Mouse (Mus musculus) midbrain, embryonic 15.5 days (tissue): Measurements from ENCODE around the gene Polr1b. TPM values are rescaled to one million over a fixed set of nuclear protein-coding genes. Genes with fewer than 3 reads are reported as not detected.

Source experiments
- ATAC-seq: fragments of 200-750 bp; cut with Nextera tagmentation; replicated peaks from 2 replicates; pipeline ENCODE4 v1.8.0; 2017; ENCODE audit warnings: moderate TSS enrichment
- H3K27ac ChIP-seq: fragments of 300-500 bp; sonication (generic); 2 replicates; pipeline ENCODE4 v1.5.1; 2015; ENCODE audit warnings: mild to moderate bottlenecking, inconsistent platforms
- H3K27me3 ChIP-seq: fragments of 300-500 bp; sonication (generic); replicated peaks from 2 replicates; pipeline ENCODE4 v1.6.1; 2015; ENCODE audit warnings: inconsistent platforms
- H3K36me3 ChIP-seq: fragments of 300-500 bp; sonication (generic); replicated peaks from 2 replicates; pipeline ENCODE4 v1.6.1; 2015; ENCODE audit warnings: inconsistent platforms
- H3K4me1 ChIP-seq: fragments of 300-500 bp; sonication (generic); 2 replicates; pipeline ENCODE4 v1.6.1; 2015; ENCODE audit warnings: inconsistent platforms
- H3K4me2 ChIP-seq: fragments of 300-500 bp; sonication (generic); 2 replicates; pipeline ENCODE4 v1.6.1; 2015; ENCODE audit warnings: inconsistent platforms, mild to moderate bottlenecking, moderate library complexity
- H3K4me3 ChIP-seq: fragments of 300-500 bp; sonication (generic); 2 replicates; pipeline ENCODE4 v1.5.1; 2015; ENCODE audit warnings: mild to moderate bottlenecking, inconsistent platforms
- H3K9ac ChIP-seq: fragments of 300-500 bp; sonication (generic); 2 replicates; pipeline ENCODE4 v1.6.1; 2015; ENCODE audit warnings: mild to moderate bottlenecking, inconsistent platforms
- H3K9me3 ChIP-seq: fragments of 300-500 bp; sonication (generic); 2 replicates; pipeline ENCODE4 v1.6.1; 2016; ENCODE audit warnings: inconsistent platforms
- WGBS: fragments of 180-500 bp; shearing (Covaris S2); methylation state at CpG from one replicate; pipeline ENCODE4 v1.1.7; 2015; ENCODE audit warnings: mixed read lengths; 5-methylcytosine and 5-hydroxymethylcytosine counted together
- polyA plus RNA-seq: library from polyadenylated mRNA; unstranded; fragments of >200 nt; fragmentation: Nextera tagmentation; extraction: Ambion mirVana; gene quantifications from 2 replicates; pipeline ENCODE4 v1.2.1, GENCODE M21; 2015

Gene Polr1b
- polyA plus RNA-seq, 1 experiment from 2014 or later = 17.5 TPM

- Histone ChIP-seq H3K9me3 (no peaks in the 10 kb centered on the region), H3K9ac (no peak overlapping the region), H3K4me3 (no peak overlapping the region), H3K4me2 (peak overlapping the region; percentile 27), H3K27me3 (no peaks in the 10 kb centered on the region), H3K36me3 (no peaks in the 10 kb centered on the region), H3K4me1 (peaks cover 3% of the 10 kb centered on the region; the same call in 1 of the 2 replicates), H3K27ac (no peak overlapping the region)
- 47% methylated on average over 10 of the region's 10 CpGs for WGBS
- ATAC-seq = no peak
These were observed 72.6 kb downstream of the Polr1b start for GRCm38 (mm10) chr2:129173386-129173785.

- Histone ChIP-seq H3K4me3 (no peak overlapping the region), H3K27ac (no peak overlapping the region), H3K9me3 (no peaks in the 10 kb centered on the region), H3K36me3 (no peaks in the 10 kb centered on the region), H3K4me1 (peaks cover 3% of the 10 kb centered on the region; the same call in 1 of the 2 replicates), H3K27me3 (no peaks in the 10 kb centered on the region), H3K9ac (no peak overlapping the region), H3K4me2 (no peak overlapping the region)
- WGBS = 45% methylated on average over 7 of the region's 7 CpGs
- ATAC-seq = no peak
These were observed 73.7 kb downstream of the Polr1b start for GRCm38 (mm10) chr2:129174474-129174873.

- ATAC-seq = no peak
- H3K4me2 ChIP-seq = no peak overlapping the region
- H3K9me3 ChIP-seq = no peaks in the 10 kb centered on the region
- no peak overlapping the region for H3K4me3 ChIP-seq
- no peaks in the 10 kb centered on the region for H3K27me3 ChIP-seq
- no peaks in the 10 kb centered on the region for H3K36me3 ChIP-seq
- H3K9ac ChIP-seq = no peak overlapping the region
- H3K27ac ChIP-seq = no peak overlapping the region
- WGBS = 76% methylated on average over 2 of the region's 2 CpGs
- H3K4me1 ChIP-seq = peaks cover 3% of the 10 kb centered on the region; the same call in 1 of the 2 replicates
These were observed 74.8 kb downstream of the Polr1b start for GRCm38 (mm10) chr2:129175636-129176035.

Other genes with a start within 250 kb of the Polr1b start
- 1.9 and 2.2 TPM in 2 replicates for gene Fbln7, start 238.0 kb upstream of the Polr1b start, polyA plus RNA-seq
- gene Zc3h8, start 156.9 kb upstream of the Polr1b start, polyA plus RNA-seq = 13.0 and 14.8 TPM in 2 replicates
- gene Zc3h6, start 133.6 kb upstream of the Polr1b start, polyA plus RNA-seq = 4.2 and 4.3 TPM in 2 replicates
- 19.1 and 19.7 TPM in 2 replicates for gene Gm10762, start 133.3 kb upstream of the Polr1b start, polyA plus RNA-seq
- 0.87 and 1.0 TPM in 2 replicates for gene Vinac1, start 52.8 kb upstream of the Polr1b start, polyA plus RNA-seq
- 32.2 and 32.9 TPM in 2 replicates for gene Ttl, start 35.1 kb upstream of the Polr1b start, polyA plus RNA-seq
- 19.6 and 20.3 TPM in 2 replicates for gene Chchd5, start 28.7 kb downstream of the Polr1b start, polyA plus RNA-seq
- gene Slc20a1, start 97.8 kb downstream of the Polr1b start, polyA plus RNA-seq = 57.4 and 60.4 TPM in 2 replicates
- gene Ckap2l, start 196.2 kb downstream of the Polr1b start, polyA plus RNA-seq = 6.7 and 8.8 TPM in 2 replicates
- 0.13 and 0.29 TPM in 2 replicates for gene Il1a, start 209.0 kb downstream of the Polr1b start, polyA plus RNA-seq